Mouse (Mus musculus) retina, adult 2 months (tissue): ENCODE measurements around the gene Katnal1.

Experiments
- DNase-seq: peaks from one replicate; pipeline ENCODE4 v3.0.0-alpha.2; 2012; ENCODE audit warnings: low read depth, low spot score

The Katnal1 gene

DNA sequence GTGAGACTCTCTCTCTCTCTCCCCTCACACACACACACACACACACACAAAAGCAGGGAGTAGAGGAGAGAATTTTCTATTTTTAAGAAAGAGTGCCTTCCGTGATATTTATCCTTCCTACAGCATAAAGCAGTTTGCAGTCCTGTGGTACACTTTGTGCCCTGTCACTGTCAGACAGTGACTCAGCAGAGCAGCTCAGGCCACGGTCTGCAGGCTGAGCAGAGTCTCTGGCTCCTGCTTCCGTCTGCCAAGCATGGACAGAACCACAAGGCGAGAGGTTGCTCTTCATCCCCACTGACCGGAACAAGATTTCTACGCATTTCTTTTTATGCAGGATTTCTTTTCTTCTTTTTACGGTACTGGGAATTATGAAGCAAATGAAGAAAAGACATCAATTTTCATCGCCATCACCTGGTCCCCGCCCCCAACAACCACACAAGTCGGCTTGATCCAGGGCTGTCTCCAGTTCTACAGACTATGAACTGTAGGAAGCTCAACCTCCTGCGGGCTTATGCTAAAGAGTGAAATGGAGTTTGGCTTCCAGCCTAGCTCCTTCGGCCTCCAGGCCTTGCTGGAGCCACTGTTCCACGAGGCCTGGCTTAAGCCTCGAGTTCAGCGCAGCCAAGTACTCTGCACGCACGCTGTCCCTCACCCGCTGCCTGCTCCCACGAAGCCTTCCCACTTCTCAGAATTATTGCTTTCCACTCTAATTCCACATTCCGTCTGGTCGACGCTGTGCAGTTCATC is 25.4 kb upstream of the Katnal1 start:
- no peak for DNase-seq

DNA sequence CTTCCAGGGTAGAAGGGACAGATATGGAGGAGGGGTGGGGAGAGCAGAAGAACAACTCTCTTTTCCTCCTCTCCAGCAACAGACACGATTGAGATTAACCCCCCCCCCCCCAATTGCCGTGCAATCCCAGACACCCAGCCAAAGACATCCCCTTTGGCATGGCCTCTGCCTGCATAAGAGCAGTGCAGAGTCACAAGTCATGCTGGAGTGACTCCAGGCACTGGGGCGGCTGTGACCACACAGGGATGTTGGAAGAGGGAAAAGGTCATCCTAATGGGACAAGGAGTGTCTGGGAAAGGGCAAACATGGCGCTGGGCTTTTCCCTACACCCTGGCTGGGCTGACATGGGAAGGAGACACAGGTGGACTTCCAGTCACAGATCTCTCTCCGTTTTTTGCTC is 24.0 kb upstream of the Katnal1 start:
- DNase-seq, result no peak

DNA sequence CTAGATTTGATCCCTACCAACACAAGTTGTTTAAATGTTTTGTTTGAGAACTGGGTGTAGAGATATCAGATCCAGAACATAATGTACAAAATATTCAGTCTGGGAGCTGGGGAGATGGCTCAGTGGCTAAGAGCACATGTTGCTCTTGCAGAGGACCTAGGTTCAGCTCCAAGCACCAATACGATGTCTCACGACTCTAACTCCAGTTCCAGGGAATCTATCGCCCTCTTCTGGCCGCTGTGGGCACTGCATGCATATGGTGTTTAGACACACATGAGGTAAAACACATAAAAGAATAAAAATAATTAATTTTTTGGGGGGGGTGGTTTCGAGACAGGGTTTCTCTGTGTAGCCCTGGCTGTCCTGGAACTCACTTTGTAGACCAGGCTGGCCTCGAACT is 23.3 kb upstream of the Katnal1 start:
- DNase-seq, result no peak

DNA sequence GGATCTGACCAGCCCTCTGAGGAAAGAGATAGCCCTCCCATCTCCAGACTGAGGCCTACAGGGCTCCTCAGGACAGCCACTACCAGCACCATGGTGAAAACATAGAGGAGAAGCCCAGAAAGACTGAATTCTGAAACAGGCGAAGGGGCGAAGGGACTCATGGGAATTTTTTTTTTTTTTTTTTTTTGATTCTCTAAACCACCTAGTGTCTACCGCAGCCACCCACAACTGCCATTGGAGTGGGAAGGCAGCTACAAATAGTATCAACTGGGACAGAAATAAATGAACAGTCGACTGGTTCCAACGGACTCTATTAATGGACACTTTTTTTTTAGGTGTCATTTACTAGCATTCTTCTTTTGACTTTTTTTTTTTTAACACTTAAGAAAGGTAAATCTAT is 22.2 kb upstream of the Katnal1 start:
- DNase-seq, result no peak

DNA sequence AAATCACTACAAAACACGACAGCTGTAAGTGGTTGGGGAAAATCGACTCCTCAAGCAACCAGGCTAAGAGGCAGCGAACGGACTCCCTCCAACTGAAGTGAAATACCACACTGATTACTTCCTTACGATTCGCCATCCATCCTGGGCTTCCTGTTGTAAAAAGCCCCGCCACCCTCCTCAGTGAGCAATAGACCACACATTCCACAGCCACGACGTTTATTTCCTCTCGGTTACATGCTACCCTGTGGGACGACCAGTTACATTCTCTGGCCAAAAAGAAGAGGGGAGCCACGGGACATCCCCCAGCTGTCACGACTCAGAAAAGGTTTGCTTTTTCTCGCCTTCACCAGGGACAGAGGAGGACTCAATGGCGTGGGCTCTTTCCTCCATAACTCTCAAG is 20.9 kb upstream of the Katnal1 start:
- DNase-seq, result no peak

DNA sequence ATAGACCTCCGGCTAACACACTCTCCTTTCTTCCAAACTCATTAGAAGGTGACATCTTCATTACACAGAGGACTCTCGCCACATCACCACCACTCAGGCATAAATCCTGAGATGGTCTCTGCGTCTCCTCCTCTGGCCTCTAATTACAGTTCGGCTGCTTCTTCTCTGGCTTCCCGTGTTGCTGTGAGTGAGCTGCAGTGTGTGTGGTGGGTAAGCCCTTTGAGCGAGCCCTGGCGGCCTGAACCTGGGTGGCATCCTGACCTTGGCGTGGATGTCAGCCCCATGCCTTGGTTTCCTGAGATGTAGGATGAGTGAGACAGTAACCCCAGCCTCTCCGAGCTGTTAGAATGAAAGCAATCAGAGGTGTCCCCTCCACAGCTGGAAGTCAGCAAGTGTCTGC is 19.5 kb upstream of the Katnal1 start:
- no peak for DNase-seq

DNA sequence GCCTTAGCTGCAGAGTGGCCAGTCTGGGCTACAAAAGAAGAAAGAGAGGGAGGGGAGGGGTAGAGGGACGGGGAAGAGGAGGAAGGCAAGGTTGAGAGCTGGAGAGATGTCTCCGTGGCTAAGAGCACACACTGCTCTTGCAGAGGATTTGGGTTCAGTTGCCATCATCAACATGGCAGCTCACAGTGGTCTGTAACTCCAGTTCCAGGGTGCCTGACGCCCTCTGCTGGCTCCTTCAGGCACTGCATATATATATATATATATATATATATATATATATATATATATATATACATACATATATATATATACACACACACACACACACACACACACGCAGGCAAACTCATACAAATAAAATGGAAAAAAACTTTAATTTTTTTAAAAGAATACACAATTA is 18.3 kb upstream of the Katnal1 start:
- no peak for DNase-seq

DNA sequence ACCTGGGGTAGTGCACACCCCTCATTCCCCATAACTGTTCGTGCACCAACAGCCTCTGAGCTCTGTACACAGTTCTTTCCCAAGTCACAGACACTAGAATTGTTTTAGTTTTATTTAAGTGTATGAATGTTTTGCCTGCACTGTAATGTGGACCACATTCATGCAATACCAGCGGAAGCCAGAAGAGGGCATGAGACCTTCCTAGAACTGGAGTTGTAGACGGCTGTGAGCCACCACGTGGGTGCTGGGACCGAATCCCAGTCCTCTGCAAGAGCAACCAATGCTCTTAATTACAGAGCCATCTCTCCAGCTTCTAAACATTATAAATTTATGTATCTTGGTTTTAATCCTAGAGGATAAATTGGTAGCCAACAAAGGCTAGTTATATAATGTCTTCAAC is 17.7 kb upstream of the Katnal1 start:
- DNase-seq, result no peak

DNA sequence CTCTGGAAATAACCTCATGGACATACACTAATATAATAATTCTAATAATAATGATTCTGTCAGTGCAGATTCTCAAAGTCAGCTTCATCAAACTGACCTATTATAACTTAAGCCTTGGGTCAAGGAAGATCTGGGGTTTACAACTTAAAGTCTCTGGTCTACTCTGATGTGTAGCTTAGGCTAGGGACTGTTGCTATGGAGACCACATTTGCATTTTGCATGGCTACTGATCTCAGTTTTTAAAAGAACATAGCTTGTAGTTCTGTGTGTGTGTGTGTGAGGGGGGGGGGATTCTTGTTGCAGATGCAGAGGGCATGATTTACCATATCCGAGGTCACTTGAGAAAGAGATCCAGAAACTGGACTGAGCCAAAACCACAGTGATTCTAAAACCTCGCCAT is 16.6 kb upstream of the Katnal1 start:
- DNase-seq, result no peak

DNA sequence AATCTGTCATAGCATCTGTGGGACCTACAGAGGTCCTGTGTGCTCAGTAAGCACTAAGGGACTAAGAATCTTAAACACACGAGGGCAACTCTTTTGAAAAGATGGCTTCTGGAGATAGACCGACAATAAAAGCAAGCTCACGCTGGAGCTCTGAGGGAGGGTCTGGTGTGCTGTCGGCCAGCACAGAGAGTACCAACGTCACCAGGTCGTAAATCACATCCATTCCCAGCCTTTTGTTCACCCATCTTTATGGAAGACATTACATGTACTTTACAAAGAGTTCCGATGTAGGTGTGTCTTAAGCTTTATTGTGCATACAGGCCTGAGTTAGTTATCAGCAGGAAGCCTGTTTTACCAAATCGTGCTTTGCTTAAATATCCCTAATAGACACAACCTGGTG is 14.9 kb upstream of the Katnal1 start:
- no peak for DNase-seq

DNA sequence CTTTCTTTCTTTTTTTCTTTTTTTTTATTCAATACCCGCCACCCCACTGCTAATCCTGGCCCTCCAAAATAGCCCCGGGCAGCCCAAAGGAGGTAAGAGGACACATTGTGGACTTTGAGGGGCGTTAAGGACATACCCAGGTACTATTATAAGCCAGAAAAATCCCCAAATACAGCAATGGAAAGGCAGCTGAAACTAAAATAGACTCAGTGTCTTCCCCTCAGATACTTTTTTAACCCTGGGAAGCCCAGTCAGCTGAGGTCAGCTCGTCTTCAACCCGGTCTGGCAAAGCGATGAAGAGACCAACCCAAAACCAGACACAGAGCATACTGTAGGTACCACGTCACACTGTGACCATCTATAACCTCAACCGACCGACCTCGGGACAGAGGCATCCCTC is 14.3 kb upstream of the Katnal1 start:
- no peak for DNase-seq

DNA sequence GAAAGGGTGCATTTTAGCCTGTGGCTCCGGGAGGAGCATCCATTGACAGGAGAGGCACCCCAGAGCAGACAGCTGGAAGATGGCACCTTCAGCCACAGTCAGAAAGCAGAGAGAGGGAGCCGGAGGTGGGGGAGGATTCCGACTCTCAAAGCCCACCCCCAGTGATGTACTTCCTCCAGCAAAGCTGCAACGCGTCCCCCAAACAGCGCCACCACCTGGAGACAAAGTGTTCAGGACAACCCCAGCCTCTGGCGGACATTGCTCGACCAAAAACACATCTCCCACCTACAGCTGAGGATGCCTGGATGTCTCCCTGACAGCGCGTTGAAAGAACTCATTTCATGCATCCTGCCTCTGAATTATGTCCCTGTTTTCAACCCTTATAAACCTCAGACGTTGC is 13.8 kb upstream of the Katnal1 start:
- no peak for DNase-seq

DNA sequence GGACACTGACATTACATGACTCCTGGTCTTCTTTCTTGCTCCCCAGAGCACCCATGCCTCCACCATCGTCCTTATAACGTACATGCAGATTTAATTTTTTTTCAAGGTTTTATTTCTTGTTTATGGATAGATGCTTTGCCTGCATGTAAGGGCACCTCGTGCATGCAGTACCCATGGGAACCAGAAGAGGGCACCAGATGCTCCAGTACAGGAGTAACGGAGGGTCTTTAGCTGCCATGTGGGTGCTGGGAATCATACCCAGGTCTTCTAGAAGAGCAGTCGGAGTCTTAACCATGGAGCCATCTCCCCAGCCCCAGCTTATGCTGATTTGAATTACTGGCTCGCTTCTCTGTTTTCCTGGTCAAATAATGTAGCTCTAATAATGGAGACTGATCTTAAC is 13.2 kb upstream of the Katnal1 start:
- DNase-seq, result no peak

DNA sequence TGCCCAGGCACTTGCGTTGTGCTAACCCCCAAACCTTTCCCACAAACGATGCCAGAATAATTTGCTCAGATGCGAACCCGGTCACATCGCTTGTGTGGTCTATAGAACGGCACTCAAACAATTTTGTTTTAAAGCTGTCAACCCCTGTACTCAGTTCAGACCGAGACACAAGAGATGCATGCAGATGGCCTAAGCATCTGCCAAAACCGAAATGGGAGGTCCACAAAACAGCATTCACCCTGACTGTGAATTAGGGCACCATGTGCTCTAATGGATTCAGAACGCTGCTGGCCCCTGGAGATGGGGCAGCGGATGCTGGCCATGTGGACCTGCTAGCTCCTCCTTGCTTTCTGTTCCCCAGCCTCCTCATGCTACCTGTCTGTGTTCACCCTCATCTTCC is 12.7 kb upstream of the Katnal1 start:
- no peak for DNase-seq

DNA sequence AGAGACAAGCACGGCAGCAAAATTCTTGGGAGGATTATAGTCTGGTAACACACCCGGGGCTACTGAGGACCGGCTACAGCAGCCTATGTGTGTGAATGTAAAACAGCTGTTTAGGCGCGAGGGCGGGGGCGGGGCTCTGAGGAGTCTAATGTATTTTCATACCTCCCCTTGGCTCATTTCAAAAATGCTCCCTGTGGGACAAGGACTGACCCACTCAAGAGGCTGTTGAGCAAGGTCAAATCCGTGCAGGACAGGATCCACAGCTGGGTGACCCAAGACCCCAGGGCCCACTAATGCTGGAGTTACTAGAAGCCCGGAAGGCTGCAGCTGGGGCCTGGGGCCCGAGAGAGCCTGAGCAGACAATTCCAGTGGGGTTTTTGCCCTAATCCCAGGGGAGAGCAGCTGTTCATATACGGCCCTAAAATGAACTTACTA is 10.8 kb upstream of the Katnal1 start:
- no peak for DNase-seq

DNA sequence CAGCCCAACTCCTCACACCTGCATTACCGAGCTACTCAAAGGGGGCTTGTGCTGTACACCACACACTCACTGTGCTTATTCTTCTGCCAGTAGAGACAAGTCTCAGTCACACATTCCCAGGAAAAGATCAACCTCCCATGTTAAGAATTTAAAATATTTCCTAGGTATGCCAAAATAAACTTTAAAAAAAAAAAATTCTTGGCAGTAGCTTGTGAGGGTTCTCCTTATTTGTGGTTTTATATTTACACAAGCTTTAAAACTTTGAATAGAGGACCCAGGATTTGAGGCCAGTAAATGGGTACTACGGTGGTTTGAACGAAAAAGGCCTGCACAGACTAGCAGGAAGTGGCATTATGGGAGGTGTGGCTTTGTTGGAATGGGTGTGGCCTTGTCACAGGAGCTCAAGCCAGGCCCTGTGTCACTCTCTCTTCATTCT is 7.4 kb upstream of the Katnal1 start:
- DNase-seq, result no peak

DNA sequence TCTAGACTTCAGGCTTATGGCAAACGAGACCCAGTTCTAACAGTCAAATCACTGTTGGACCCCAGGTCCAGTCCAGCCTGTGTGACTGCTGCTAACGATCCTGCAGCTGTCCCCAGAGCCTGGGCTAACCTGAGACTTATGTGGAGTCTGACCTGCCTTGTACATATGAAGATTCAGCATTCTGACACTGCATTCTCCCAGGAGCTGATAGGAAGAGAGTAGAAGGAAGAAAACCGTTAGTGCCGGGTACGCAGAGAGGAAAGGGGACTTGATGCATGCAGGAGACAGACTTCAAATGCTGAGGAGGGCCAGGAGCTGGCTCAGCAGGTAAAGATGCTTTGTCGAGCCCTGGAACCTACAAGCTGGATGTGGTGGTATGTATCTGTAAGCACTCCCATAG is 6.8 kb upstream of the Katnal1 start:
- no peak for DNase-seq

DNA sequence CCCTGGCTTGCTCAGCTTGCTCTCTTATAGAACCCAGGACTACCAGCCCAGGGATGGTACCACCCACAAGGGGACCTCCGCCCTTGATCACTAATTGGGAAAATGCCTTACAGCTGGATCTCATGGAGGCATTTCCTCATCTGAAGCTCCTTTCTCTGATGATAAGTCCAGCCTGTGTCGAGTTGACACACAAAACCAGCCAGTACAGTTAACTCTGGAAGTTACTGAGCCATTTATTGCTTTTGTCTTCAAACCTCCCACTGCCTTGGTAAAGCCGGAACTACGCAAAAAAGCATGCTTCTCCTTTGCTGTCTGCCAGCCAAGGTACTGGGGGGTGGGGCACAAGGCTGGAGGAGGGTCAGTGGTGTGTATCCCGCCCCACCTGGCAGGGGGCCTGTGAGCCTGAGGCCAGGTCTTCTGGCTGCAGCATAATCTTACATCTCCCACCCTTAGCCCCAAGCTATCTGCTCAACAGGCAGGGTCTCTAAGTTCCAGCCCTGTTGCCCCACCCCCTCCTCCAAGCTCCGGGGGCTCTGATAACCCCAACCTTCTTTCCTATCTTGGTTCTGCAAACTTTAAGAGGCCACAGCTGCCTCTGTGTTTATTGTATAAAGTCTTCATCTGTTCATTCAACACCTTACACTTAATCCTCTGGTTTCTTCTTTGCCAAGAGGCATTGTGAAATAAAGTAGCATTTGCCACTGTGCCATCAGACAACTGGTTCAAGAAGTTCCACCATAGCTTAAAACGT is 6.1 kb upstream of the Katnal1 start:
- DNase-seq, result no peak

DNA sequence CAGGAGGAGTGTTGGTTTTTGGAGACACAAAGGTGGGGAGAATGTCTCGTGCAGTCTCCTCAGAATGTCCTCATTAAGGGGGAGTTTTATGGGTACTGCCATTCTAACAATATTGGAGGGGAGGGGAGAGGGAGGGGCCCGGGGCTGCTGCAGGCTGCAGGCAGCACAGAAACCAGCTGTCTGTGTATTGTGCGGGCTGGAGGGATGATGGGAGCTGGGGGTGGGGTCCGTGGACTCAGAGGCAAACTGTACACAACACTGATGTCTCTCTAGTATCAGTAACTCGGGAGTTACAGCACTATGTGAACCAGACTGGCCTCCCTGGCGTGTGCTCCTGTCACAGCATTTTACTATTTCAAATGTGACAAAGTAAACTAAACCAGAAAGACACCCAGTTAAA is 5.3 kb upstream of the Katnal1 start:
- DNase-seq, result no peak

DNA sequence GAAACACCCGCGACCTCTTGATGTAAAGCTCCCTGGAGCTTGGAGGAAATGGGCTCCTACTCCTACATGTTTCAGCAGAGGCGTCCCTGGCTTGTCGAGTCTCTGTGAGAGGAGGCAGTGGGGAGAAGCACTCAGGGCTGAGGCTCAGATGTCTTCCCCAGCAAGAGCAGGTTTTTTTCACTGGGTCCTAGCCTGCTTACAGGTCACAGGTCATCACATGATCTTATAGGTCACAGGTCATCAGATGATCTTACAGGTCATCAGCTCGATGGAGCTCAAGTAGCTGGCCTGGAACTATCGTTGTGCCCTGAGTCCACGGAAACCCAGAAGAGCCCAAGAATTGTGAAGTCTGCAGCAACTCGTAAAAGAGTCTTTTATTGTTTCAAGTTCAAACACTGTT is 4.6 kb upstream of the Katnal1 start:
- no peak for DNase-seq

DNA sequence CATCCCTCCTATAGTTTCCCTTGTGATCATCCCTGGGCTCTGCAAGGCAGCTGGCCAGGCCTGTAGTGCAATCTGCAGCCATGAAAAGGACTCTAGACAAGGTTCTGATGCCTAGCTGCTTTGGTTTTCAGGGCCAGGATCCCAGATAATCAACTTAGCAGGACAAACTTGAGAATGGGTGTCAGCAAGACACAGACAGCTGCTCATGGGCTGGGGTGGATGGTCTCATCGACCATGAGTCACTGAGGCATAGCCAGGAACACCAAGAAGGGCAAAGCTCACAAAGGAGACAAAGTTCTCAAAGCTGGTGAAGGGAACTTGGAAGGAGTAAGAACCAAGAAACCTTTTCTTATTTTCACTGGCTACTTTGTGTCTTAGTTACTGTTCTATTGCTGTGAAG is 2.2 kb upstream of the Katnal1 start:
- DNase-seq, result no peak

DNA sequence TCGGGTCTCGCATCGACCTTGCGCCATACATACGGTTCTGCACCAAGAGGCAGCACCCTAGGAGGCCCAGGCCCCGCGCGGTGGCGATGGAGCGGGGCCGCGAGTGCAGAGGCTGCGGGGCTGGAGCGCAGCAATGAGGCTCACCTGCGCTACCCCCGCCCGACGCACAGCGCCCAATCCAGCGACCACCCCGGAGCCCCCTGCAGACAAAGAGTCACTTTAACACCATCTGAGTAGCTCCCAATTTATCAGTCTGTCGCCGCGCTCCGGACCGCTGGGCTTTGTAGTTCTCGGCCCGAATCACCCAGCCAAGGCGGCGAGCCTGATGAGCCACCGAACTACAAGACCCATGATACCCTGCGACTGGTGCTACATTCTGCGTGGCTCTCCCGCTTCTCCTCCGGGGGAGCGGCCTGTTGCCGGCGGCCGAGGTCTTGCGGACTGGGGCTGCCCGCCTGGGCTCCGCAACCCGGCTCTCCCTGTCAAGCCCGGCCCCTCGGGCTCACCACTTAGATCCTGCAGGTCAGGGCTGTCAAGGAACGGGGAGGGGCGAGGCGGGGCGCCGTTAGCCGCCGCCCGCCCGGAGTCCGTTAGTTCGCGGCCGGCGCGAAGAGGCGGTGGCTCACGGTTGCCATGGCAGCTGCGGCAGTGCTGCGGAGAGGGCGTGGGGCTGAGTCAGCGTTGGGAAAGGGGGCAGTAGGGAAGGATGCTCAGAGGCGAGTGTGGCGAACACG is 571 bp downstream of the Katnal1 start:
- DNase-seq, result peak; percentile 88
